Mouse (Mus musculus): ENCODE measurements around the gene Rpgr.

GRCm38 (mm10) chrX:10034666-10035065, 182.1 kb downstream of the Rpgr start:
- TF ChIP-seq CTCF (IDR thresholded peaks at IDR 0.05; ENCODE audit: low read depth, low read length): no peak
- TF ChIP-seq POLR2A (IDR thresholded peaks at IDR 0.05; ENCODE audit: insufficient read depth, low read length): no peak
- no peak for TF ChIP-seq EP300 (IDR thresholded peaks at IDR 0.05; ENCODE audit: insufficient read depth, low read depth, low read length)
